Mouse (Mus musculus): ENCODE results near the gene Itpr1. TPM values are rescaled to one million over a fixed set of nuclear protein-coding genes. Genes with fewer than 3 reads are reported as not detected.
A peak's percentile ranks its signal among the peaks of the same experiment; 100 is the strongest.

Itpr1 gene
- polyA plus RNA-seq, 1 experiment from 2014 or later, result 3.5 TPM

DNA sequence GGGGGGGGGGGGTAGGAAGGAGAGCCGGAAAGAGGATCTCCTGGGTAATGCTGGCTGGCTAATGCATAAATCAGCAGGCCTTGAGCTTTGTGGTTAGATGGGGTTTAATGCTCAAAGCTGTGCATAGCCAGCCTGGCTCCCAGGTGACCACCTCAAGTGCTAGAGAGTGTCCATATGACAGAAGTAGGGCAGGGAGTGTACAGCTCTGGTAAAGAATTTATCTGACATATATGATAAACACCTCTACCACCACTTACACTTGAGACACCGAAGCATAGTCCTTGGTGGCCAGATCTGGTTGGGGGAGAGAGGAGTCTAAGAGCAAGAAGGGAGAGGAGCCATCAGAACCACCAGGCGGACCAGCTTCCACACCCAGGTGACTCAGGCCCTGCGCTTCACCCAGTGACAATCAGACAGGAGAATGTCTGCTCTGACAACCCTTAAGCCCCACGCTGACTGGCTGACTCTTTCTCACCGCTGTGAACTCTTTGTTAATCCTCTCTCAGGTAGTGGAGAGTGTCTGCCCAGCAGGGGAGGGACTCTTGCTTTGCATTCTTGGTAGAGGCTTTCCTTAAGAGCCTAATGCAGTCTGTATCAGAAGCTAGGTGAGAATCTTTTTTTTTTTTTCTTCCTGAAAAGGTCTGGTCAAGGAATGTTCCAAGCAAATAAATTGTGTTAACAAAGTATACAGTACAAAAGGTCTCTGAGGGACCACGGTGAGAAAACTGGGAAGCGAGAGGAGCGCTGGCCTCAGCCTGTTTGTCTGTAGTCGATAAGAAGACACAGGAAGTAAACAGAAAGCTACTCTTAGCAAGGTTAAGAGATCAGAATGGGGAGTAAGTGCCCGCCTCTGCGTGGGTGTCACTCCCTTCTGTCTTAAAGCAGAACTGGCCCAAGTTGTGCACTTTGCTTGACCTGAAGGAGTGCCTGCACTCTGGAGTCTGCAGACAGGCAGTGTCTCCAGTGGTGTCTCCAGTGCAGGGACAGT, 318.7 kb downstream of the Itpr1 start:
- peak; percentile 78; the same call in 1 of the 2 replicates for ATAC-seq (ENCODE audit: low read depth)
- Histone ChIP-seq H3K4me2 (ENCODE audit: low read depth, low read length) (no peak overlapping the region), H3K4me1 (ENCODE audit: control insufficient read depth, insufficient read depth, low read length) (peaks cover 6% of the 10 kb centered on the region; the same call in 1 of the 2 replicates), H3K9me3 (ENCODE audit: control insufficient read depth, low read length) (no peaks in the 10 kb centered on the region), H3K27ac (ENCODE audit: low read depth, low read length) (no peak overlapping the region), H3K4me3 (ENCODE audit: low read depth, low read length) (no peak overlapping the region), H3K9ac (replicated peaks; ENCODE audit: low read depth, low read length) (no peak overlapping the region), H3K36me3 (ENCODE audit: control insufficient read depth, insufficient read depth, low read length) (no peaks in the 10 kb centered on the region), H3K27me3 (ENCODE audit: control insufficient read depth, insufficient read depth, low read length) (no peaks in the 10 kb centered on the region)
- WGBS, result 47% methylated on average over 12 of the region's 12 CpGs

- Histone ChIP-seq H3K4me3 (ENCODE audit: low read depth, low read length) (no peak overlapping the region), H3K4me2 (ENCODE audit: low read depth, low read length) (no peak overlapping the region), H3K36me3 (ENCODE audit: control insufficient read depth, insufficient read depth, low read length) (no peaks in the 10 kb centered on the region), H3K9me3 (ENCODE audit: control insufficient read depth, low read length) (no peaks in the 10 kb centered on the region), H3K27ac (ENCODE audit: low read depth, low read length) (no peak overlapping the region), H3K9ac (replicated peaks; ENCODE audit: low read depth, low read length) (no peak overlapping the region), H3K4me1 (ENCODE audit: control insufficient read depth, insufficient read depth, low read length) (peaks cover 6% of the 10 kb centered on the region; the same call in 1 of the 2 replicates), H3K27me3 (ENCODE audit: control insufficient read depth, insufficient read depth, low read length) (no peaks in the 10 kb centered on the region)
- no peak for ATAC-seq (ENCODE audit: low read depth)
- 88% methylated on average over 10 of the region's 10 CpGs for WGBS
Observed at GRCm38 (mm10) chr6:108532486-108533179, 319.7 kb downstream of the Itpr1 start.

DNA sequence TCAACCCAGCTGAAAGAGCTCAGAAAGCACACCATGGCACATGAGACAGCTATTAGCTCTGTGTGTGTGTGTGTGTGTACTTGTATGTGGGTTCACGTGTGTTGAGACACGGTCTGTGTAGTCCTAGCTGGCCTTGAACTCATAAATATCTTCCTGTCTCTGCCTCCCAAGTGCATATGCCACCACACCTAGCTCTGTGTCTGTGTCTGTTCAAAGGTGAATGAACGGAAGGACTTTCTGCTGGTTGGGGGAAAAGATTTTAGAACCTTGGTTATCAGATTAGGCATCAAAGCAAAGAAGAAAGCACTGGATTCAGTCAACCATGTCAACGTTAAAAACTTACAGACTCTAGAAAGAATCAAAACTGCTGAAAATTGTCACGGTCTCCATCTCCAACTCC, 321.2 kb downstream of the Itpr1 start:
- Histone ChIP-seq H3K36me3 (ENCODE audit: control insufficient read depth, insufficient read depth, low read length) (no peaks in the 10 kb centered on the region), H3K9ac (replicated peaks; ENCODE audit: low read depth, low read length) (no peak overlapping the region), H3K9me3 (ENCODE audit: control insufficient read depth, low read length) (no peaks in the 10 kb centered on the region), H3K4me1 (ENCODE audit: control insufficient read depth, insufficient read depth, low read length) (peaks cover 6% of the 10 kb centered on the region; the same call in 1 of the 2 replicates), H3K4me3 (ENCODE audit: low read depth, low read length) (no peak overlapping the region), H3K27ac (ENCODE audit: low read depth, low read length) (no peak overlapping the region), H3K27me3 (ENCODE audit: control insufficient read depth, insufficient read depth, low read length) (no peaks in the 10 kb centered on the region), H3K4me2 (ENCODE audit: low read depth, low read length) (no peak overlapping the region)
- no peak for ATAC-seq (ENCODE audit: low read depth)
- WGBS, result 92% methylated on average over 5 of the region's 5 CpGs

- Histone ChIP-seq H3K27ac (ENCODE audit: low read depth, low read length) (no peak overlapping the region), H3K9ac (replicated peaks; ENCODE audit: low read depth, low read length) (no peak overlapping the region), H3K27me3 (ENCODE audit: control insufficient read depth, insufficient read depth, low read length) (no peaks in the 10 kb centered on the region), H3K4me3 (ENCODE audit: low read depth, low read length) (no peak overlapping the region), H3K9me3 (ENCODE audit: control insufficient read depth, low read length) (no peaks in the 10 kb centered on the region), H3K36me3 (ENCODE audit: control insufficient read depth, insufficient read depth, low read length) (no peaks in the 10 kb centered on the region), H3K4me1 (ENCODE audit: control insufficient read depth, insufficient read depth, low read length) (peaks cover 6% of the 10 kb centered on the region; the same call in 1 of the 2 replicates), H3K4me2 (ENCODE audit: low read depth, low read length) (no peak overlapping the region)
- no peak for ATAC-seq (ENCODE audit: low read depth)
- 87% methylated on average over 6 of the region's 6 CpGs for WGBS
Observed at GRCm38 (mm10) chr6:108534596-108534995, 321.7 kb downstream of the Itpr1 start.

- ATAC-seq (ENCODE audit: low read depth), result no peak
- peaks cover 6% of the 10 kb centered on the region; the same call in 1 of the 2 replicates for H3K4me1 ChIP-seq (ENCODE audit: control insufficient read depth, insufficient read depth, low read length)
- 95% methylated on average over 4 of the region's 4 CpGs for WGBS
- no peak overlapping the region for H3K9ac ChIP-seq (replicated peaks; ENCODE audit: low read depth, low read length)
- no peak overlapping the region for H3K4me2 ChIP-seq (ENCODE audit: low read depth, low read length)
- no peaks in the 10 kb centered on the region for H3K36me3 ChIP-seq (ENCODE audit: control insufficient read depth, insufficient read depth, low read length)
- no peak overlapping the region for H3K4me3 ChIP-seq (ENCODE audit: low read depth, low read length)
- no peaks in the 10 kb centered on the region for H3K27me3 ChIP-seq (ENCODE audit: control insufficient read depth, insufficient read depth, low read length)
- no peaks in the 10 kb centered on the region for H3K9me3 ChIP-seq (ENCODE audit: control insufficient read depth, low read length)
- H3K27ac ChIP-seq (ENCODE audit: low read depth, low read length), result no peak overlapping the region
Observed at GRCm38 (mm10) chr6:108535309-108535708, 322.4 kb downstream of the Itpr1 start.

- WGBS, result 92% methylated on average over 8 of the region's 8 CpGs
- H3K27ac ChIP-seq (ENCODE audit: low read depth, low read length), result no peak overlapping the region
- no peak overlapping the region for H3K4me3 ChIP-seq (ENCODE audit: low read depth, low read length)
- no peaks in the 10 kb centered on the region for H3K9me3 ChIP-seq (ENCODE audit: control insufficient read depth, low read length)
- H3K4me2 ChIP-seq (ENCODE audit: low read depth, low read length), result no peak overlapping the region
- H3K36me3 ChIP-seq (ENCODE audit: control insufficient read depth, insufficient read depth, low read length), result no peaks in the 10 kb centered on the region
- no peak overlapping the region for H3K9ac ChIP-seq (replicated peaks; ENCODE audit: low read depth, low read length)
- H3K27me3 ChIP-seq (ENCODE audit: control insufficient read depth, insufficient read depth, low read length), result no peaks in the 10 kb centered on the region
- H3K4me1 ChIP-seq (ENCODE audit: control insufficient read depth, insufficient read depth, low read length), result no peaks in the 10 kb centered on the region
- no peak for ATAC-seq (ENCODE audit: low read depth)
Observed at GRCm38 (mm10) chr6:108536546-108537317, 323.8 kb downstream of the Itpr1 start.

- Histone ChIP-seq H3K4me2 (ENCODE audit: low read depth, low read length) (no peak overlapping the region), H3K4me1 (ENCODE audit: control insufficient read depth, insufficient read depth, low read length) (no peaks in the 10 kb centered on the region), H3K9ac (replicated peaks; ENCODE audit: low read depth, low read length) (no peak overlapping the region), H3K27me3 (ENCODE audit: control insufficient read depth, insufficient read depth, low read length) (no peaks in the 10 kb centered on the region), H3K36me3 (ENCODE audit: control insufficient read depth, insufficient read depth, low read length) (no peaks in the 10 kb centered on the region), H3K27ac (ENCODE audit: low read depth, low read length) (no peak overlapping the region), H3K4me3 (ENCODE audit: low read depth, low read length) (no peak overlapping the region), H3K9me3 (ENCODE audit: control insufficient read depth, low read length) (no peaks in the 10 kb centered on the region)
- WGBS, result 88% methylated on average over 4 of the region's 4 CpGs
- no peak for ATAC-seq (ENCODE audit: low read depth)
Observed at GRCm38 (mm10) chr6:108538406-108538805, 325.5 kb downstream of the Itpr1 start.

DNA sequence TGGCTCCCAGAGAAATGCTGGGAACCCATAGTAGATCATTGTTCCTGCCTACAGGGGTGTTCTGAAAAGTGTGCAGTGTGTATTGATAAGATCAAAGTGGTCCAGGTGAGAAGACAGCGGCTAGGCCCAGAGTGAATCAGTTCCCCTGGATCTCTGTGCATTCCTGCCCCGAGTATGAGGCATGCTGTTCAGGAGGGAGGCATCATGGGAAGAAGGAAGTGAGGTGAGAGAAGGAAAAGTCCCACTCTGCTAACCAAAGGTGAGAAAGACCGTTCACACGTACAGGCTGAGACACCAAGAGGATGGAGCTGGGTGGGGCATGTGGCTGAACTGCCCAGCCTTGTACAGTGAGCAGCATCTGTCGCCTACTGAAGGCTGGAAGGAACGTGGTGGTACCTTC, 327.5 kb downstream of the Itpr1 start:
- WGBS, result 93% methylated on average over 6 of the region's 6 CpGs
- H3K4me3 ChIP-seq (ENCODE audit: low read depth, low read length), result no peak overlapping the region

More for the DNA sequence above, 327.5 kb downstream of the Itpr1 start:
- no peak for ATAC-seq (ENCODE audit: low read depth)
- Histone ChIP-seq H3K9me3 (ENCODE audit: control insufficient read depth, low read length) (no peaks in the 10 kb centered on the region), H3K4me1 (ENCODE audit: control insufficient read depth, insufficient read depth, low read length) (no peaks in the 10 kb centered on the region), H3K4me2 (ENCODE audit: low read depth, low read length) (no peak overlapping the region), H3K36me3 (ENCODE audit: control insufficient read depth, insufficient read depth, low read length) (no peaks in the 10 kb centered on the region), H3K9ac (replicated peaks; ENCODE audit: low read depth, low read length) (no peak overlapping the region), H3K27ac (ENCODE audit: low read depth, low read length) (no peak overlapping the region), H3K27me3 (ENCODE audit: control insufficient read depth, insufficient read depth, low read length) (no peaks in the 10 kb centered on the region)
